Mouse (Mus musculus) adrenal gland, adult (tissue): ENCODE results near the gene Dkk3.

Experiments
- DNase-seq, 2 experiments: peaks; one replicate each; pipeline ENCODE4 v3.0.0; 2022 to 2023; ENCODE audit warnings: low spot score in 1 of 2; ENCODE audit not compliant: inconsistent age in 2 of 2

The Dkk3 gene

GRCm38 (mm10) chr7:112085062-112085461 lies 73.8 kb downstream of the Dkk3 start:
- peak; percentile 78 to 94 for DNase-seq

- DNase-seq, result no peak
Observed at GRCm38 (mm10) chr7:112084222-112084621, 74.6 kb downstream of the Dkk3 start.

- peak; percentile 10 to 77 for DNase-seq
Observed at GRCm38 (mm10) chr7:112082636-112083035, 76.2 kb downstream of the Dkk3 start.

- no peak for DNase-seq
Observed at GRCm38 (mm10) chr7:112074868-112075267, 84.0 kb downstream of the Dkk3 start.
